Mouse (Mus musculus) mature B cell (primary cell): Measurements from ENCODE around the gene Ccnd3.

Source experiments
- in situ Hi-C: fragments of 300-500 bp; cut with MboI; formaldehyde crosslinking; loops from 2 replicates; pipeline ENCODE4 v1.14.3; 2019

Ccnd3 gene

DNA sequence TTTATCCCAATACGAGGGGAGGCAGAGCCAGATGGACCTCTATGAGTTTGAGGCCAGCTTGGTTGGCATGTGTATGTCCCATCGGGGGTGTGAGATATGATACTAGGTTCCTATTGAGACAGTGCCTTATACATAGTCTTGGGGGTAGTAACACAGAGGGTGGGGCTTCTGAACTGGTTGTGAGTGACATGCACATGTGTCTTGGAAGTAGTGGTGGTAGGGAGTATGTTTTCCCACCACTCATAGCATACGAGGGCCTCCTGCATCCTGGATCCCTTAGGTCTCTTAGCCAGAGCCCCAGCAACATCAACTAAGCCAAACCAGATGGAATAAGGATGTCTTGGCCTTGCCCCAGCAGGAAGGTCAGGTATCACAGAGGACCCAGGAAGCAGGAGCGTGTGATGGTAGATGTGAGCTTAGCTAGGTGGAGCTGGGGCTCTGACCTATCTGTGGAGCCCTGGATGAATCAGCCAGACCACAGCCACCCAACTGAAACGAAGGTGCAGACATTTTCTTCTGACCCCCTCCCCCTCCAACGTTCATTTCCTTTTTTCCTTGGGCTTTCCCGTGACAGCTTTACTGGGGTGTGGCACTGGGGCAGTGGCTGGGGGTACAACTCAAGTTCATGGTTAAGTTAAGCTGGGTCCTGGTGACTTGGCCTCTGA is 10.5 kb downstream of the Ccnd3 start:
- in situ Hi-C loops = loop anchor here (5.0 kb wide), 1 partner anchor 52 kb away; no protein-coding TSS in a partner anchor

GRCm38 (mm10) chr17:47516232-47516631 is 11.4 kb downstream of the Ccnd3 start:
- in situ Hi-C loops = loop anchor here (5.0 kb wide), 1 partner anchor 51 kb away; no protein-coding TSS in a partner anchor

GRCm38 (mm10) chr17:47518205-47518604 is 13.4 kb downstream of the Ccnd3 start:
- in situ Hi-C loops = loop anchor here (5.0 kb wide), 1 partner anchor 49 kb away; no protein-coding TSS in a partner anchor

- in situ Hi-C loops = no loop called here
Observed at GRCm38 (mm10) chr17:47521551-47522258, 16.9 kb downstream of the Ccnd3 start.

DNA sequence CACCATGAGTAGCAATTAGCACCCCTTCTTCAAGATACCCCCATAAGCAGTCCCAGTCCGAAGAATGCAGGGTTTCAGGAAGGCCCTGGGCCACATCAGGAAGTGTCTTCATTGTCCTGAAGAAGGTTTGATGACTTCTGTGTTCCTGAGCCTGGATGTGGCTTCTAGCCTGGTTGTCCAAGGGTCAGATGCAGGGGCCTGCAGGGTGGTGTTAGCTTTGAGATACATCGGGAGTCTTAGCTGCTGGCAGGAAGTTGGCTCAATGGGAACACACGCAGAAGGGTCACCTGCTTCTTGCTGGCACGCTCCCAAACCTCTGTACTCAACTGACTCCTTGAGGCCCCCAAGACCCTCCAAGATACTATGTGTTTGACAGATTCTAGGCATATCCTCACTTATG is 17.7 kb downstream of the Ccnd3 start:
- in situ Hi-C loops = no loop called here

- in situ Hi-C loops = no loop called here
Observed at GRCm38 (mm10) chr17:47523211-47523682, 18.4 kb downstream of the Ccnd3 start.

GRCm38 (mm10) chr17:47524055-47524454 is 19.2 kb downstream of the Ccnd3 start:
- in situ Hi-C loops = no loop called here

DNA sequence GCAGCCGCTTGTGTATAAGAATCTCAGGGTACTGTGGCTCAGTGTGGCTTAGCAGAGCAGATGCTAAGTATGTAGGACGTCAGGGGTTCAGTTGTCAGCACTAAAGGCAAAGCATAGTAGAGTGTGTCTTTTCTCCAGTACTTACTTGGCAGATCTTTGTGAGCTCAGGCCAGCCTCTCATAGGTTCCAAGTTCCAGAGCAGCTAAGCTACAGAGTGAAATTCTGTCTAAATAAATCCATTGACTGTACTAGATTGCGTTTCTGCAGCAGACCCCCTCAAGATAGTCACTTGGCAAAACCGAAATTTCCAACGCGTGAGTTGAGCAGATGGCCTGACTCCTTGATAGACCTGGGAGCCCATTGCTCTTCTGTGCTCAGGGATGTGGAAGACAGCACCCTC is 20.1 kb downstream of the Ccnd3 start:
- in situ Hi-C loops = no loop called here

DNA sequence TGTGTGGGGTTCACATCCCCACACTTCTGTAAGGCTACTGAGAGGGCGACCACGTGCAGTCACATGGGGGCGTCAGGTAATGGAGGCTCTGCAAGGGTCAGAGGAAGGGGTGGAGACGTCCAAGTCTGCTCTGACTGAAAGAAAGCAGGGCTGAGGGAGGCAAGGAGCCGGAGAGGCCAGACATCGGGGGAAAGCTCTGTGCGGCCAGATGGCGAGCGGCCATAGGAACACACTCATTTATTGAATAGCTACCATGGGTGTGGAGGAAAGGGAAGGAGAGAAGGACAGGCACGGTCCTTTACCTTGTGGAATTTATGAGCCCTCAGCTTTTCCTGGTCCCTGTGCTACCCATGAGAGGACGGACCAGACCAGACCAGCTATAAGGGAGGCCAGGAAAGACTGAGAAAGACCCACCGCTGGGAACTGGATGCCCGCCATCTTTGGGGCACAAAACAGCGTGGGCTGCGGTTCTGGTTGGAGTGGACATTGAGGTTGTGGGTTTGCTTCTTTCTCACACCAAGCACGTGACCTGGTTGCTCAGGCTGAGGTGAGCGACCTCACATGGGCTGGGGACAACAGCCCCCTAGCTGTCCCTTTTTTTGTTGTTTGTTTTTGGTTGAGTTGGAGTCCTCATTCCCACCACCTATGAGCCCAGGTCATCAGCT is 22.1 kb downstream of the Ccnd3 start:
- in situ Hi-C loops = no loop called here

DNA sequence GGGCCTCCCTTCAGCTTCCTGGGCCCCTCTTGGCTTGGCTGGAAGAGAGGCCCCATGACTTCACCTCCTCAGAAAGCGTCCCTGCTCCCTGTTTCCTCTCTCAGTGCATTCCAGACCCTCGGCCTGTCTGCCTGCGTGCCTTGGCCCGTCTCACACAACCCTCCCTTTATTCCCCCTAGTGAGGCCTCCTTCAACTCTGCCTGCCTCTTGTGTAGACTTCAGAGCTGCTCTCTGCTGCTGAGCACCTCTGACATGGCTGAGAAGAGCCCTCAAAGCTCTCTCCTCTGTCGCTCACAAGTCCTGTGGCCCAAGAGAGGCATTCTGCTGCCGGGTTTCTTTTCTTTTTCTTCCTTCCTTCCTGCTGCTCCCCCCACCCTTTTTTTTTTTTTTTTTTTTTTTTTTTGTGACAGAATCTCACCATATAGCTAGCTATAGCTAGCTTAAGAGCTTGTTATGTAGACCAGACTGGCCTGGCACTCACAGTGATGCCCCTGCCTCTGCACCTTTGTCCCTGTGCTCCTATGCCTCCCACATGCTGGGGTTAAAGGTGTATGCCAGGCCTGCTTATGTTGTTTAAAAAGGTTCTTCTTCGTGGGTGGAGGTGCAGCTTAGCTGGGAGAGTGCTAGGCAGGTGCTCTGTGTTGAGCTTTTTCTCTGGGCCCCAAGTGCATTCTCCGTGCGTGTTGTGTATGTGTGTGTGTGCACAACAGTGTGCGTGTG is 22.9 kb downstream of the Ccnd3 start:
- in situ Hi-C loops = no loop called here

DNA sequence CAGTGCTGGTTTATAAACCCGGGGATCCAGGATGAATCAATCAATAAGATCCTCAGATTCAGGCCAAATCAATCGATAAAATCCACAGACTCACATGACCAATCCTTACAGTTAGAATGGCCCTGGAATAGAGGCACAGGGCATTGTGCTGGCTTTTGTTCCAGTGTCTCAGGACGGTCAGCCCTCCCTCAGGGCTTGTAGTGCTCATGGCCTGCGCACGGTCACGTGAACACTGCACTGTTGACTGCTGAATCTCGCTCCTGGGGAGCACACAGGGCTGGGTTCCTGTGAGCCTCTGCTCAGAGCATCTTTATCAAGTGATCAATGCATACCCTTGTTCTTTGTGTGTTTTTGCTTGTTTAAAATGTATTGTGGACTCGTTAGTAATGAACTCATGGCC is 24.1 kb downstream of the Ccnd3 start:
- in situ Hi-C loops = no loop called here

DNA sequence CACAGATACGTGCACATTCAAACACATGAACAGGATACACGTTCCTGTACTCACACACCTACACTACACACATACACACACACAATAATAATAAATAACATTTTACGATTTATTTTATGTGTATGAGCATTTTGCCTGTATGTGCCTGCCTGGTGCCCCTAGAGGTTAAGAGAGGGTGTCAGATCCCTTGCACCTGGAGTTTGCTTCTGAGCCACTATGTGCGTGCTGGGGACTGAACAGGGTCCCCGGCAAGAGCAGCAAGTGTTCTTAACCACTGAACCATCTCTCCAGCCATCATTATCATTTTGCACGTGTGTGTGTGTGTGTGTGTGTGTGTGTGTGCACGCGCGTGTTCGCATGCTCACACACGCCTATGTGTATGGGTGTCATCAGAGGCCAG is 24.7 kb downstream of the Ccnd3 start:
- in situ Hi-C loops = no loop called here

DNA sequence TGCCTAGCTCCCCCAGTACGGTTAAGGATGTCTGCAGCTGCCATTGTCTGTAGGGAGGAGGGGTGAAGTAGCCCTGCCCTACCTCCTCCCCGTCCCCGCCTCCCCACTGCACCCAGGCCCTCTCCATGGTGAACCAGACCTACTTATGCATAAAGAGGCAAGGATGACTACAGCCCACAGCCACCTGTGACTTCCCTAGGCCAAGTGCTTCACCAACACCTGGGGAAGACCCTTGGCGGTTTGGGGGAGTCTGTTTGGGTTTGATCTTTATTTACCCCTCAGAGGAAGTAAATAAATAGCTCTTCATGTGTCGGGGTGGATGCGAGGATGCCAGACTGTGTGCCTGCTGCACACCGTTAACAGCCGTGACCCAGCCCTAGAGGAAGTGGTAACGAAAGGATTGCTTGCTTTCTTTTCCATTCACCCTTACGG is 26.6 kb downstream of the Ccnd3 start:
- in situ Hi-C loops = no loop called here

GRCm38 (mm10) chr17:47532364-47532763 is 27.5 kb downstream of the Ccnd3 start:
- in situ Hi-C loops = no loop called here

DNA sequence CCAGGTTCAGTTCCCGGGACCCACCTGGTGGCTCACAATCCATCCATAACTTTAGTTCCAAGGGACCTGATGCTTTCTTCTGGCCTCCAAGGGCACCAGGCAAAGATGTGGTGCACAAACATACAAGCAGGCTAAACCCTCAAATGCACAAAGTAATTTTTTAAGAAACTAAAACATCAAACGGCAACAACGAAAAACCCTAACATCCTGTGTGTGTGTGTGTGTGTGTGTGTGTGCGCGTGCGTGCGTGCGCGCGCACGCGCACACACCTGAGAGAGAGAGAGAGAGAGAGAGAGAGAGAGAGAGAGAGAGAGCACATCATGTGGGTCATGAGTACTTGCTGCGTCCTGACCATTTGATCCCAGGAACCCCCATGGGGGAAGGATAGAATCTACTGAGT is 28.8 kb downstream of the Ccnd3 start:
- in situ Hi-C loops = no loop called here

GRCm38 (mm10) chr17:47535812-47536236 is 31.0 kb downstream of the Ccnd3 start:
- in situ Hi-C loops = no loop called here

DNA sequence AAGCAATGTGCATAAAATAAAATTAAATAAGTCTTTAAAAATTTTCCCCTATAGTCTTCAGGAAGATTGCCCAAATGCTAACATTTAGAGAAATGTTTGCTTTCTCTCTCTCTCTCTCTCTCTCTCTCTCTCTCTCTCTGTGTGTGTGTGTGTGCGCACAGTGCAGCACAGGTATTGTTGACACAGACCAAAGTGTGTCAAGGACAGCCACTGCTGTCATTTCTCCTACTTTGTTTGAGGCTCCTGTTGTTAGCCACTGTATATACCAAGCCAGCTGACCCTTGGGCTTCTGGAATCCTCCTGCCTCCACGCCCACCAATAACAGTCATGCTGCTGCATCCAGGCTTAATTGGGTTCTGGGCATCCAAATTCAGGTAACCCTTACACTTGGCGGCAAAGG is 33.2 kb downstream of the Ccnd3 start:
- in situ Hi-C loops = no loop called here

- in situ Hi-C loops = no loop called here
Observed at GRCm38 (mm10) chr17:47539128-47539527, 34.3 kb downstream of the Ccnd3 start.

DNA sequence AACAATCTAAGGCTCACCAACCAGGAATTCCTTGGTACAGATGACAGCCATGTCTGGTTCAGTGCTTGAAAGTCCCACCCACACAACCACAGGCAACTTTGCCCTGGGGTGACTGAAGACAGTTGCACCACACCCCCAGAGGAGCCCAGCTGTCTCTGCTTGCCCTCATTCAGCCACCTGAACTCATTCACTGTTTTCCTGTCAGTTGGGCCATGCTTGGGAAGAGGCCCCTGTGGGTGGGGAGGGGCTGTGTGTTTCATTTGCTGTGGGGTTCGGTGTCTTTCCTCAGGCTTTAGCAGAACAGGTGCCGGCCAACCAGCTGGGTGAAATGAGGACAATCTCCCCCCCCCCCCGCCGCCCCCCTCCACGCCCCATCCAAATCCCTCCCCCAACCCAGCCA is 37.2 kb downstream of the Ccnd3 start:
- in situ Hi-C loops = no loop called here

DNA sequence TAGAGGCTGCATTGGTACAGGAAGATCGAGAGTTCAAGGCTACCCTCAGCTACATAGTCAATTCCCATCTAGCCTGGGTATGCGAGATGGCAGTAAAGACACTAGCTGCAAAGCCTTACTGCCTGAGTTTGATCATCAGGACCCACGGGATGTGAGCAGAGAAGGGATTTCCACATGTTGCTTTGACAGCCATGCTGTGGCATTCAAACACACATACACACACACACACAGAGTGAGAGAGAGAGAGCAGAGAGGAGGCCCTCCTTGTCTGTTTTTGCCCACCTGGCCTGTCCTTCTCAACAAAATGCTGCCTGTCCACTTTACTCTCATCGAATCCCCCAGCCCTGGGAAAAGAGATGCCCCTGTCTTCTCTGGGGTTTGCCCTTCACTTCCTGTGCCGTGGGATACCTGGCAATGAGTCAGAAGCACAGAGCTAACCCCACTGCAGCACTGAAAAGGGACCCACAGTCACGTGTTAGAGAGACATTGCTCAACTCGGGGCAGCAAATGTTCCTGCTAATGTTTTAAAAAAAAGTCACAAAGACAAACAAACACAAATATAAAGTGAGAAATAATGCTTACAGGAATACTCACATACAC is 38.3 kb downstream of the Ccnd3 start:
- in situ Hi-C loops = no loop called here

DNA sequence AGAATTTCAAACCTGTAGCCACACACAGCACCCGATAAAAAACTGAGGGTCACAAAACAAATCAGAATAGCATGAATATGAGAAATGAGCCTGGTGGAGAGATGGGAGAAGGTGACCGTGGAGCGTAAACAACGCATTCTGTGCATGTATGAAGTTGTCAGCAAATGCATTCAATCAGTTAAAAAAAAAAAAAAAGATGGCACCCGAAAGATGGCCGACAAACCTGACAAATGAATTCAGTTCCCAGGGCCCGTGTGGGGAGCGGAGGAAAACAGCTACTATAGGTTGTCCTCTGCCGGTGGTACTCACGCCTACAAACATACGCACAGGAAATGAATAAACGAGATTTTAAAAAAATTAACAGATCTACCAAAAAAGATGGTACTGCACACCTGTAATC is 40.3 kb downstream of the Ccnd3 start:
- in situ Hi-C loops = no loop called here

DNA sequence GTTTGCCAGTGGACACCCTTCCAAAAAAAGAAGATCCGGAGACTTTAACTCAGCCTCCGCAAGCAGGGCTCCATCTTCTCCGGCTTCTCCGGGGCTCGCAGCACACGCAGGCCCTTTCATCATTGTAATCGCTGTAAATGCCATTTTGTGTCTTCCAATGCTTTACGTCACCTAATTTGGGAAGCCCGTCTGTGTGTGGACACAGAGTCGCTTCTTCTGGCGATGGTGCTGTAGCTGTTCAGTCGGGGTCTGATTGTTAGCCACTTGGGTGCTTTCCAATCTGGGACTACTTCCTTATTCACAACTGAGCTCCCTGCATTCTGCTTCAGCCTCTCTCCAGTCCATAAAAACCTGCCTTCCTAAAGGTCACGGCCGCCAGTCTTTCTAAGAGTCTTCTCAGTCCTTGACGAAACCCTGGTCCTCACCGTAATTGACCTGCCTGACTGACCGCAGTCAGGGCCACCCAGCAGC is 41.0 kb downstream of the Ccnd3 start:
- in situ Hi-C loops = no loop called here
